Mouse (Mus musculus): ENCODE data around the gene Prps1l1.

Prps1l1 gene

DNA sequence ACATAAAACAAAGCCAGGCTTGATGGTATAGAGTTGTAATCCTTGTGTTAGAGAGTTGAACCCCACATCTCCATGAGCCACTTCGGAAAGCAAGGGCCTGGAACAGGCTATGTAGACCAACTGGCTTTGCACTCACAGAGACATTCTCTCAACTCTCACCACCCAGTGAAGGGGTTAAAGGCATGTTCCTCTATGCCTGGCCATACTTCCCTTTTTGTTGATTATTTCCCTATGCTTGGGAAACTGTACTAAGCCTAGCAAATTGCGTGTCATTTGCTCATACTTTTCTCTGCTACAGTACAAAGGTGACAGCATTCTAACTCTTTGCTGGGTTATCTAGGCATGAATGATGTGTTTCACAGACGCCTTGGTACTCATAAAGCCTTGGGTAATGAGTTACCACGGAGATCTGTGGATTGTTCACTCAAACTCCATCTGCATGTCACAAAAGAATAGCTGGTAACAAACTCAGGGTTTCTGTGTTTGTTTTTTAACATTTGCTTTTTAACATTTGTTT is 41.4 kb downstream of the Prps1l1 start:
- no peak for DNase-seq (ENCODE audit: low read depth, low spot score)

DNA sequence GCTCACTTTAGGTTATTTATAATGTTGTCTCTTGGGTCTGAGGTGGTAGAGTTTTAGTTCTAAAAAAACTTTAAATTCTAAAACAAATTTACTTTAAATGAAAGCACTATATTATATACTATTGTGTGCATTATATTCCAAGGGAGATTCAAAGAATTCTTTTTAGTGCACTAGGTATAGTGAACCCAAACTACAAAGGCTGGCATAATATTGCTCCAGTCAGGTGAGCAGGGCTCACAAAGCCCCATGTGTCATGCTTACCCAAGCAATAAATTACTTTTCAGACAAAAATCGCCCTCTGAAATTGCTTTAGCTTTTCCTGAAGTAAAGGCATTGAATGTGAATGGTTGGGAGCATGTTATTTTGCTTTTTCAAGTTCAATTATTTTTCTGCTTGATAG is 43.0 kb downstream of the Prps1l1 start:
- no peak for DNase-seq (ENCODE audit: low read depth, low spot score)
